Mouse (Mus musculus): ENCODE data around the gene Aktip.

Gene Aktip

DNA sequence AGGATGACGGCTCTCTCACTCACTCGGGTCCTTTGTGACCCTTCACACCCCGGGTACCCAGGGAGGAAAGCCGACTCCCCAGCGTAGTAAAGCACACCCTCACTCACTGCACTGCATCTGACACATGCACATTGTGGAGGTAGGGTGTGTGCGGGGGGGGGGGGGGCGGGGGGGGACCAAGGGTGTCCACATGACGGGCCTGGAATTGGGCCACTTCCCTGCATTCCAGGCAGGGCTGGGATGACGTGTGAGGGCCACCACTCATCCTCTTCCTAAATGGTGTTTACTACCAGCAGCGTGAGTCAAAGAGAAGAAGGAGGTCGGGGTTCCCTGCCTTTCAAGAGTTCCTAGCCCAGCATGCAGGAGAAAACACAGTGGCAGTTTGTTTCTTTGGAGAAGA lies 11.6 kb downstream of the Aktip start:
- no peak for DNase-seq

DNA sequence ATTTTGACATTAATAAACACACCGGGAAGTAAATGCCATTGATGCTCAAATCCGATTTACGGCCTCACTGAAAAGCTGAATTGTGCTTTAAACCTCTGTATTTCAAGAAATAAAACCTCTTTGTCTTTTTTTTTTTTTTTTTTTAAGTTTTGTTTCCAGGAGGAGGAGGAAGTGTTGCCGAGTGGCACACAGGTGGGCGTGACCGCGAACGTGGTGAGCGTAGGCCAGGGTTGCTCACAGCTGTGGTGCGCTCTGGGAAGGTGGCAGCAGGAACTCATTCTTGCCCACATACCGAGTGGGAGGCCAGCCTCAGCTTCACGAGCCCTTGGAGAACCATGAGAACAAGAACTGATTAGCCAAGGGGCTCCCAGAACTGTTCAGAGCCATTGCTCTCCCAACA lies 13.4 kb downstream of the Aktip start:
- no peak for DNase-seq

DNA sequence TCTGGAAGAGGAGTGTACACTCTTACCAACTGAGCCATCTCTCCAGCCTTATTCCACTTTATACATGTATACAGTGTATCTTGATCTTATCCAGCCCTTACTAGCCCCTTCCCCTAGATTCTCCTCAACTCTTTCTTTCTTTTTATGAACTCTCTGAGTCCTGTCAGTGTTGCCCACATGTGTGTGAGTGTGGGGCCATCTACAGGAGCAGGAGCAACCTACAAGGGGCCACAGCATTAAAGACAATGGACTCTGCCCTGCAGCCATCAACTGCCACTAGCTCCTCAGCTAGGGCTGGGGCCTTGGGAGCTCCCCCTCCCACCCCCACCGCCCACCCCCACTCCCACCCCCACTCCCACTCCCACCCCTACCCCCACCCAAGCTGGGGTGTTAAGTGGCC lies 22.1 kb downstream of the Aktip start:
- DNase-seq, result no peak

DNA sequence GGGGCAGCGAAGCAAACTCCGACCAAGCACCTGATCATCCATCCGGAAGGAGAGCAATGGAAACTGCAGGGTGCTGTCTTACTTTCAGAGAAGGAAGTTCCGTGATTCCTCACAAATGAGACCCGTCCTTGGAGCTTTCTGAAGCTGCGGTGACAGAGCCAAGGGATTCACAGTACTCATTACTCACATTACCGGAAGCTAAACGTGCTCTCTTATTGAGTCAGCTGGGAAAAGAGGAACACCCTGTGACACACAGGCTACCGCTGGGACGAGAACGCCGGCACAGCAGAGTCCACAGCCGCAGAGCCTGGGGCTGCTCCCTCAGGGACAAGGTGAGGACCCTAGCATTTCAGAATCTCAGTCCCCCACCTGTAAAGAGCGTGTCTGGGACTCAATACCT lies 23.6 kb downstream of the Aktip start:
- no peak for DNase-seq

DNA sequence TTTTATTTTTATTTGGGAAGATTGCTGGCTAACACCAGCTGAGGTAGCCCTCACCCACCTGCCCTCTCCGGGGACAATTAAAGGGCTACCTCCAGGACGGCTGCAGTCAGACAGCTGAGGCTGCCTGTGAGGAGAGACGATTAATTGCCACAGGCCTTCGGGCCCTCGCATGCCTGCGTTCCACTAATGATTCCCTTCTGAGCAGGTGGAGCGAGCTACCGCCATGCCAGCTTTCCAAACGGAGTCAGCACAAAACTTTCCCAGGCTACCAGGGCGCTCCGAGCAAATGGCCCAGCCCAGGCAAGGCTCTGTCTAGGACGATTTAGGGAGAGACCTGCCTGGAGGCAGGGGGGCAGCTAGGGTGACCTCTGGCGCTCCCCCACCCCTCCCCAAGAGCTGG lies 28.2 kb downstream of the Aktip start:
- peak in 1 of 2 experiments; percentile 20 for DNase-seq

DNA sequence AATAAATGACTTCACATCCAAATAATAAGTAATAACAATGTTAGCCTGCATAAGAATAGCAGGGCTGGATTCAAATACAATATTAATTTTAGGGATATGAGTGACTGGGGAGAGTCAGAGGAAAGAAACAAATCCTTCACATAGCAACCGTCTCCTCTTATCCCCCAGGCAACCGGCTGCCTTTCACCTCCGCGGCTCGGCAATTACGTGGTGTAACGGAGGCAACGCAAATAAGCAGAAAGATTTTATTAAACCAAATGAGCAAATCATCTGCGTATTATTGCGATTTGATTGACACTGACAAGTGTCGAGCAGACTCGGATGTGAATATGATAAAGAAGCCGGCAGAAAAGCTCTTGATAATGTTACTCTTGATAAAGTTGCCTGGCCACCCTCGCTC lies 28.9 kb downstream of the Aktip start:
- peak in 1 of 2 experiments; percentile 17 for DNase-seq

DNA sequence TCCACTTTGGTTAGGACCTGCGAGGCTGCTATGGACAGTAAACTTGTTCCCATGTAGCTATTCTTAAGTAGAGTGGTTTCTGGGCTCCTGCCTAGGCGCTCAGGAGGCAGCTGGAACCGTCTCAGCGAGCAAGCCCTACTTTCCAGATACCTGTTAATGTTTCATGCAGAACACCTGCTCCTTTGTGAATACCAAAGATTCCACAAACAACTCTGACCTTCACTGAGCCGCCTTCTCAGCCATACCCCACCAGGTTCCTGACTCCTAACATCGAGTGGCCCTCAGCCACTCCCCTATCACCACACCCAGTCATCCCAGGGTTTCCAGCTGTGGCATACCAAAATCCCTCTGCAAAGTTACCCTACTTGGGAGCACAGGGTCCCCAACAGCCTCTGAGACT lies 29.6 kb downstream of the Aktip start:
- no peak for DNase-seq

DNA sequence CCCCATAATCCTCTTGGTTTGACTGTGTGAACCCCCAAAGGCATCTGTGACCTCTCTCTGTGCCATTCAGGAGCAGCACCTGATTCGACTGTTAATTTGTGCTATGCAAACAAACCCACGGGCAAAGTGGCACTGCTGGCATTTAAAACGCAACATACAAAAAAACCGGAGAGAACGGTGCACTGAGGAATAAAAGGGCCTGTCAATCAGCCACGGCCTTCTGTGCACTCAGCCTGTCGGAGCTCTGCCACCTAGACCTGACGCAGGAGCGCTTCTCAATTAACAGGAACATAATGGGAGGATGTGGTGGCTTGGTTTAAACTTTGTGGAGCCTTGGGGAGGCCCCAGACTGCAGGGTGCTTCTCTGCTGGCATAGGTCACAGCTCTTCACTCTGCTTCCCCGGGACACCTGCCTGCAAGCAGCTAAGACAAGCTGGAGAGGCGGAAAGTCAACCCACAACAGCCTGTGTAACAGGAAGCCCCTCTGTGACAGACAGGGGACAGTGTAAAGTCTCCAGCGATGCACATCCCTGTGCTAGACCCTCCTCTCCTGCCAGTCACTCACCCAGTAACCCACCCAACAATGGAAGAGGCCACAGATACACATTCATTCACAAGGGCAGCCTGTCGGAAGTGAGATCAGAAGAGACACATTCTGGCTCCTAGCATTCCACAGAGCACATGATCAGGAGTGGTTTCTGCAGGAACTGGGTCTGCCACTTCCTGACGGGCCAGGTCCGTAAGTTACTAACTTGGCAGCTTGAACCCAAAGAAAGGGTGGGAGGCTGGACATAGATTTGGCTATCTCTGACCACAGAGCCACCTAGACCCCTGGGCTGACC lies 39.6 kb downstream of the Aktip start:
- no peak for DNase-seq

DNA sequence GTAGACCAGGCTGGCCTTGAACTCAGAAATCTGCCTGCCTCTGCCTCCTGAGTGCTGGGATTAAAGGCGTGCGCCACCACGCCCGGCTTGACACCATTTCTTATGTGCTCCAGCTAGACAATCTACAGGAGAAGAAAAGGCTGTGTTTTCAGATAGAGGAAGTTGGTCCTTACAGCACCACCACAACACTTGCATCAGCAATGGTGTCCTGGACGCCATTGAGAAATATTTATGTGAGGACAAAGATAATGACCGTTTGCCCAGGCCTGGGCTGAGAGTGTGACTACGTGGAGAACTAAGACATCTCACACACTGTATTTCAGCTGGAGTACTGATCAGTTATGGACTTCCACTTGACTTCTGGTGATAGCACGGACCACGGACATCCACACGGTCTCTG lies 41.2 kb downstream of the Aktip start:
- no peak for DNase-seq

DNA sequence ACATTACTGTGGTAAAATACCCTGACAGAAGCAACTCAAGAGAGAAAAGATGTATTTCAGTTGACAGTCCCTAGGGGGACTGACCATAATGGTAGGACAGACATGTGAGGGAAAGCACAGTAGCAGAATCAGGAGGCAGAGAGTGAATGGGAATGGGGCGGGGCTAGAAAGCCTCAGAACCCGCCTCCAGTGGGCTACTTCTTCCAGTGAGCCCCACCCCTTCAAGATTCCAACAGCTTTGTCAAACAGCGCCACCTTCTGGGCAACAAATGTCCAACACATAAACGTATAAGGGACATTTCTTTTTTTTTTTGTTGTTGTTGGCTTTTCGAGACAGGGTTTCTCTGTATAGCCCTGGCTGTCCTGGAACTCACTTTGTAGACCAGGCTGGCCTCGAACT lies 45.2 kb downstream of the Aktip start:
- peak in 1 of 2 experiments; percentile 28 for DNase-seq

DNA sequence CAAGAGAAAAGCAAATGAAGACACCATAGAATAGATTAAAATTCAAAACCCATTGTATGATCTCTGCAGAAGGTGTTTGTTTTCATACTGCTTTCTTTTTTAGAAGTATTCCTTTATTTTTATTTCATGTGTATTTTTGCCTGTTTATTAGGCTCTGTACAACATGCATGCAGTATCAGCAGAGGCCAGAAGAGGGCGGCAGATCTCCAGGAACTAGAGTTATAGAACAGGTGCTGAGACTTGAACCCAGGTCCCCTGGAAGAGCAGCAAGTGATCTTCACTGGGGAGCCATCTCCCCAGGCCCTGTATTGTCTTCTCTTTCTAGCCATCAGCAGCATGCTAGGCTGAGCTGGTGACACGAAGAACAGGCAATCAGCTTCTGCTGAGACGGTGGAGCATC lies 45.9 kb downstream of the Aktip start:
- no peak for DNase-seq

DNA sequence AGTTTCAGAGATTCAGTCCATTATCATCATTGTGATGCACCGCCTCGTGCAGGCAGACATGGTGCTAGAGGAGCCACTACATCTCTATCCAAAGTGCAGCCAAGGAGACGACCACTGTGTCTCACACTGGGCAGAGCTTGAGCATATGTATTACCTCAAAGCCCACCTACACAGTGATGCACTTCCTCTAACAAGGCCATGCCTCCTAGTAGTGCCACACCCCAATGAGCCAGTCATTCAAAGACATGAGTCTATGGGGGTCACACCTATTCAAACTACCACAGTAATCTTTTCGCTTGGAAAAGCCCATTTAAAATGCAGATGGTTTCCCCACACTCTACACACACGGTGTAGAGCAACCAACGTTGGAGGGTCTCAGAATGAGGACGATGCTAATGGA lies 48.2 kb downstream of the Aktip start:
- DNase-seq, result no peak

DNA sequence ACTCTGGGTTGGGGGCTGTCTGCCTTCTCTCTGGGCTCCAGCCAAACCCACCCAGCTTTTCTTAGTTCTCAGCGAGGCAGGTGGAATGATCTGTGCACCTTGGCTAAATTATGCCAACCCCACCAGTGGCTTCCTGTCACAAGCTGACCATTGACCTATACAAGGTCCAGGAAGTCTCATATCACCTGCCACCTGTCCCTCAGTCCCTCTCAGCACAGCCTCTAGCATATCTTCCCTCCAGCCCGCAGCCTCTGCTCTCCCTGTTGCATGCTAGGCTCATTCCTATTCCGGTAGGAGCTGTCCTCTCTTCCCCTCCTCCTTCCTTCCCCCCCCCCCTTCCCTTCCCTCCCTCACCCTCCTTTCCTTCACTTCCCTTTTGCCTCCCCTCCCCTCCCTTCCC lies 50.5 kb downstream of the Aktip start:
- no peak for DNase-seq

DNA sequence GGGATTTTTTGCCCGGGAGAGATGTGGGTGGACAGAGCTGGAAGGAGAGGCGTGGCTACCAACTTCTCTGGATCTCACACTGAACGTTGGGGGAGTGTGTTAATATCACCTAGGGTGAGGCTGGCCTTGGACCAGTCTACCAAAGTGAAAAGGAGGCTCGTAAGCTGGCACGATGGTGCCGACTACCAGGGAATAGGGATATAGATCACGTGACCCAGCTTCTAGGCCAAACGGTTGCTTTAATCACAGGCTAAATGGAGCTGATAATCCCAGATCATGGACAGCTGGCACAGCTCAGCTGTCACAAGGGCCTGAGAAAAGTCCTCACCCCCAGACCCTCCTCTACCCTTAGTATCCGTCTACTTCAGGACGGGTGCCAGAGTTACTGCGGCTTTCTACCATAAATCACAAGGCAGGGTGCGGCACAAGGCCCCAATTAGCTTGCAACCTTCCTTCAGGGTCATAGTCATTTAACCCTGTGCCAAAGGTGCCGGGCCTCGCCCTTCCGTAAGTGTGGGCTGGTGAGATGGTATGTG lies 51.1 kb downstream of the Aktip start:
- peak; percentile 49 to 54 for DNase-seq

DNA sequence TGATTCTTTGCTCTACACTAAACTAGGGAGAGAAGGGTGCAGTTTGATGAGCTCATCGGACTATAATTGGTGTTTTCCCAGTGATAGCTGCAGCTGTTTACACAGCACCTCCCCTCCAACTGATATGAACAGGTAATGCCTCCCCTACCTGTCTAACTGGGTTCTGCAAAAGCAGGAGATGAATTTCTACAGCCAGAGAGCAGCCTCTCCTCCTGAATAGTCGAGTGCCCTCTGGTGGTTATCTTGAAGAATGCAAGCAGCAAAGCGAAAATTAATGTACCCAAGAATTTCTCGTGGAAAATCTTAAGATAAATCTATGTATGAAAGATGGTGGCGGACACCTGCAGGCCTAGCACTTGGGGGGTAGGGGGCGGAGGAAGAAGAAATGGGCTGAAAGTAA lies 52.1 kb downstream of the Aktip start:
- peak; percentile 70 to 84 for DNase-seq

DNA sequence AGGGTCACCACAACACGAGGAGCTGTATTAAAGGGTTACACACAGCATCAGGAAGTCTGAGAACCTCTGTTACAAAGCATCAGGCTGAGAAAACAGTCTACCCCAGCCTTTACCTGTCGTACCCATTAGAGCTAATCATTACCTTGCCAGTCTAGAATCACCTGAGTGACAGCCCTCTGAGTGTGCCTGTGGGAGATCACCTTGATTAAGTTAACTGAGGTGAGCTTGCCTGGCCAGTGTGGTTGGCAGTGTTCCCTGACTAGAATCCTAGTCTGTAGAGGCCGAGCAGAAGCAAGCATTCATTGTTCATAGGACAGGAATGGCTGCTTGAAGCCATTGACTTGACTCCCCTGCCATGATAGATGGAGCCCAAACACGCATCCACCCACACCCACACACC lies 58.9 kb downstream of the Aktip start:
- DNase-seq, result no peak

DNA sequence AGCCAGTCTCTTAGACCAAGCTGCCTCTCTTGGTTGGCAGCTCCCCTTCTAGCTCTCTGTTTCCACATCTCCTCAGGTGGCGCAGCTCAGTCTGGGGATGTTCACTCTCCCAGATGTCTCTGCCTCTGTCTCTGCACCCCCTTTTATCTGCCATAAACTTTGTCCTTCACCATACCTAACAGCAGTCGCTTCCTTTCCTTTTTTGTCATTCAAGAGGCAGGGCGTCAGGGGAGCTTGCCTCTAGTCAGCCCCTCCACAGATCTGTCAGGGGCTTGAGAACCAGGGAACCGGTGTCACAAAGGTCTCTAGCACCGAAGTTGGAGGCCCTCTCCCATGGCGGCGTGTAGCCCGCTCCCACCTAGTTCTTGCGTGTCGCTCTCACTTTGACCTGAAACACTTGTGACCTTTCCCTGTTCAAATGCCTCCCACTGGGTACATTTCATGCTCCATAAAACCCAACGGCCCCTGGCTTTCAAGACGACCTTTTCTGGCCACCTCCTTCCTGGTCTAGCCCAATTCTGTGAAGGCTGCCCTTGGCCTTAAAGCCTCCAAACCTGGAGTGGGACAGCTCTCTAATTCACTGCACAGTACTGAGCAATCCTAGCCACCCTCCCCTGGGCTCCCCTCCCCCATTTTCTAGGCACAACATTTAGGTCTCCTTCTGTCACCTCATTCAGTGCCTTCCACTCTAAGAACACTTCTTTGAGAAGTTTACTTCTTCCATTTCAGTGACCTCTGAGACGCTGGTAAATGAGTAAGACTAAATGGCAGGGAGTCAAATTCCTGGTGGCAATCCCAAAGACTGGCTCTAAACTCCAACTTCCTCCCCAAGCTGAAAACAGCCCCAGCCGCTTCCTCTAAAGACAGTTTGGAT lies 64.2 kb downstream of the Aktip start:
- DNase-seq, result peak; percentile 17 to 22

DNA sequence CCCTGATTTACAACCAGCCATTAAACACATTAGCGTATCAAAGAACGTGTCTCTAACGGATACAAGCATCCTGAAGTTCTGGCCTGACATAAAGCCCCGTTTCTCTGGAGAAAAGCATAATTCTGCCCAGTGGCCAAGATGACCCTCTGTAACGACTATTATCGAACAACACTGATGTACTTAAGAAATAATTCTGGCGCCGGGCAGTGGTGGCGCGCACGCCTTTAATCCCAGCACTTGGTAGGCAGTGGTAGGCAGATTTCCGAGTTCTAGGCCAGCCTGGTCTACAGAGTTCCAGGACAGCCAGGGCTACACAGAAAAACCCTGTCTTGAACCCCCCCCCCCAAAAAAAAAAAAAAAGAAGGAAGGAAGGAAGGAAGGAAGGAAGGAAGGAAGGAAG lies 65.1 kb downstream of the Aktip start:
- DNase-seq, result peak; percentile 26 to 40

DNA sequence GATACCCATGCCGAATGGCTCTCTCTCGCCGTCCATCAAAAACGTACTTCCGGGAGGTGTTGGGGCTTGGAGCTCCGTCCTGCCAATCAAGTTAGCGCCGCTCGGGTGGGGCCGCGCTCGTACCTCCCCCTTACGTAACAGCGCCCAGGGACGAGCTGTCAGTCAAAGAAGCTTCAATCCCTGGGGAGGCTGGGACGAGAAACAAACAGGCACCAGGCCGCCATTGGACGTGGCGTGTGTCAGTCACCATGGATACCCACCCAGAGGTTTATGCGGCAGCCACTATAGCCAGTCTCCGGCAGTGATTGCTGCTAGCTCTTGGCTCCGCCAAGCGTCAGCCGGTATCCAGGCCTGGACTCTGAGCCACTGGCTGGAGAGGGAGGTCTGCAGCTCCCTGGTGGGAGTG lies 65.7 kb downstream of the Aktip start:
- DNase-seq, result peak; percentile 100

DNA sequence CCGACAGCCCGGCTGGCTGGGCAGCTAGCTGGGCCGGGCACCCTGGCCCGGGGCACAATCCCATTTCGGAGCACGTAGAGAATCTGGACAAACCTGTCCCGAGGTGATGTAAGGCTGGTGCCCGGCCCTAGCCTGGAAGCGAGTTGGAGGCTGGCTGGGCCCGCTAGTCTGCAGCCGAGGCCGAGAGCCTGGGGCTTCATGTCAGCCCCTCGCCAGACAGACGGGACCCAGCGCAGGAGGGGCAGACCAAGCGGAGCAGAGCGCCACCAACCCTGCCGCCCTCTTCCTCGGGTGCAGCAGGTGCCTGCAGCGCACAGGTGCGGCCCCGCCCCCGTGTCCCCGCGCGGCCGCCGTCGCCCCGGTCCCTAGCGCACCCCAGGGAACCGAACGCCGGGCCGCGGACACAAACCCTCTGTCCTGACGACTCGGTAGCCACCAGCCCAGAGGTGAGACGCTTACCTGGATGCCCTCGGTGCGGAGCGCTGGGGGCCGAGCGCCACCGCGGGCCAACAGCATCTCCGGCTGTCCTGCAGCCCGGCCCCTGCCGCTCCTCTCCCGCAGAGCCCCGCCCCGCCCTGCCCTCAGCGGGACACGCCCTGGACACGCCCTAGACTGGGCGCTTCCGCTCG lies 66.2 kb downstream of the Aktip start:
- DNase-seq, result no peak

DNA sequence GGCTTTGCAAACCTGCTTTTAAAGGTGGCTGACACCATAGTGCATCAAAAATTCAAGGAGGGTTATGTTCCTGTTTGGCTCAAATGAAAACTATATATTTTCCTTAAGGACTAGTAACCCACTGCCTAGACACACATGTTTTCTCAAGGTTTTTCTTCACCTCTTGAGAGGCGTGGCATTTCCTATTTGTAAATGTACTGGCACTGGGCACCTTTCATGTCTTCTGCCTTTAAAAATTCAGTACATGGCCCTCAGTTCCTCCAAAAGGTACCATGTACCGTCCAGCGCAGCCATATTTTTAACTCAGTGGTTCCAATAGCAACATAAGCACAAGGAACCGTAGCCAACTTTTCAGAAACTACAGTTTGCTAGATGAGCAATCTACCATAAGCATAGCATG lies 67.0 kb downstream of the Aktip start:
- DNase-seq, result peak in 1 of 2 experiments; percentile 13

DNA sequence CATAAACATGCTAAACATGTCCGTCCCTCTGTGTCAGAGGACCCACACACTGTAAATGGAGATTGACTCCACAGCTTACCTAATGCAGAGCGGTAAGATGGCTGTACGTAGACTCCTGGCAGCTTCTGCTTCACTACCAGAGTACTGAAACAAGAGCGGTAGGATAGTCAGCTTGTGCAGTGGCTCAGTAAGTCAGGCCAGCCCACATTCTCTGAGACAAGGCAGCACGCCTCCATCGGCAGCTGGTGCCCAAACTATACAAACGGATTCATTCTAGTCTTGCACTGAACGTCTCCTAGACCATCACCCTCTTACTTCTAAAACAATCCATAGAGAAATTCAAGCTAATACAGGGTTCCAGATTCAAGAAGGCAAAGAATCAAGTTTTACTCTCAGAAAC lies 73.0 kb downstream of the Aktip start:
- no peak for DNase-seq

DNA sequence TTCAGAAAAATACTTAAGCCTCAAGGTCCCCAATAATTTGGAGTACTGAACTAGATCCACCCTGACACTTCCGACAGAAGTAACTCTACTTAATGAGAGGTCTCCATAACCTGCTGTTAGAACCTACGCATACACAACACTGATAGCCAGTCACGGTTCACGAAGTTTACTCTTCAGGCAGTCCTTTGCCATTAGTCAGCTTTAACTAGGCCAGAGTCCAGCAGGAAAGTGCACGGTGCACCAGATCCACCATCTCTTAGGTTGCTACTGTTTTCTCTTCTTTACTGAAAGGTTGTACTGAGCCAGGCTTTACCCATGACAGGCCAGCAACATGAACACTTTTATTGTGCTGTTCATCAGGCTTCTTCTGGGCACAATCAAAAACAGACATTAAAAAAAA lies 75.5 kb downstream of the Aktip start:
- DNase-seq, result no peak
